Comparison of ENCODE assay signal across 27 mouse cellular contexts in the genomic region with DNA sequence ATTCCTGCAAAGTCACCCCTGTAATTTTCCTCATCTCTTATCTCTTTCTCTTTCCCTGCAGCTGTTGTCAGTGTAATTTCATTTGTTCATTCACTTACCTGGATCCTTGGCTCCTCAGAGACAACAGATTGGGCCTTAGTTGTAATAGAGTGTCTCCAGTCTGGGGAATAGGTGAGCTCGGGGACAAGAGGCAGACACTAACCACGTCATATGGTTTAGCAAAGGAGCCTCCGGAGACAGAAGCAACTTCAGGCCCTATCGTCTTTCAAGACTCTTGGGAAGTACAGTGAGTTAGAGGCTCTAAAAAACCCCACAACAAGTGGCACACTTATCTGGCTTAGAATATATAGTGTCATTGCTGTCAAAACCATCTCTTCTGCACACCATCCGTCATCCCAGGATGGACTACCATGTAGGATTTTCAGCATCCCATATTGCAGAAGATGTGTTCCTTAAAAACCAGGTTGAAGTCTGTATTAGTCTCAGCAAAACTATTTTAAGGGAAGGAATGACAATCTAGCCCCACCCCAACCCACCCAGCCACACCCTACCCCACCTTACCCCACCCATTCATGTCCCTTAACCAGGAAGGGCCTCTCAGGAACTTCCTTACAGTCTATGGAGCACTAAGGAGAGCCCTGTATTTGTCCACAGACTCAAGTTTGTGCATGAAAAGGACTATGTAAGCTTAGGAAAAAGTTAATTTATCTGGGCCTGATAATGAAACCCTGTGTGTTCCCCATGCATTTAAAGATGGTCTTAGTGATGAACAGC.
A peak's percentile ranks its signal among the peaks of the same experiment; 100 is the strongest.
DNase-seq lines count a peak whose midpoint lies in the region; ATAC-seq and TF ChIP-seq lines count a peak whose summit lies in the region.
"Had no signal": no experiment of that assay in that cellular context is flagged by ENCODE, and none has a peak within 500 bp of the region (broad histone marks: within the 10 kb centered on the region; RNA-seq: fewer than 3 reads in every experiment).

No protein-coding gene starts in this region.

- WGBS in liver, embryonic 11.5 days = 82% methylated on average over 5 of the region's 5 CpGs
- WGBS in liver, postnatal 0 days (ENCODE audit: insufficient replicate concordance) = 87% methylated on average over 5 of the region's 5 CpGs
- WGBS in embryonic facial prominence, embryonic 15.5 days = 77% methylated on average over 5 of the region's 5 CpGs
- 86% methylated on average over 5 of the region's 5 CpGs for WGBS in intestine, embryonic 16.5 days

- ATAC-seq in liver, embryonic 11.5 days (replicated peaks; ENCODE audit: low FRiP score) = peak; percentile 12; the same call in 1 of the 2 replicates
- no peak for ATAC-seq in liver, postnatal 0 days
- ATAC-seq in embryonic facial prominence, embryonic 15.5 days (ENCODE audit: insufficient number of reproducible peaks, low FRiP score, low TSS enrichment, low read depth) = peak; percentile 63; the same call in 1 of the 2 replicates
- ATAC-seq in intestine, embryonic 16.5 days = peak; percentile 76
- ATAC-seq: forebrain, embryonic 16.5 days; midbrain, embryonic 16.5 days had no signal

- no peaks in the 10 kb centered on the region for H3K36me3 ChIP-seq in liver, embryonic 11.5 days (ENCODE audit: control insufficient read depth, insufficient read depth, low read length)
- H3K36me3 ChIP-seq in liver, postnatal 0 days (replicated peaks; ENCODE audit: insufficient read depth, low read length) = no peaks in the 10 kb centered on the region
- no peaks in the 10 kb centered on the region for H3K36me3 ChIP-seq in embryonic facial prominence, embryonic 15.5 days
- H3K36me3 ChIP-seq in intestine, embryonic 16.5 days (ENCODE audit: control insufficient read depth, insufficient read depth, low read length) = no peaks in the 10 kb centered on the region
- H3K36me3 ChIP-seq: embryonic facial prominence, embryonic 12.5 days; heart, embryonic 13.5 days; hindbrain, embryonic 10.5 days; limb, embryonic 12.5 days; neural tube, embryonic 12.5 days had no signal

- H3K27ac ChIP-seq in liver, embryonic 11.5 days (ENCODE audit: low read depth, low read length) = no peak overlapping the region
- no peak overlapping the region for H3K27ac ChIP-seq in liver, postnatal 0 days (ENCODE audit: low read depth)
- no peak overlapping the region for H3K27ac ChIP-seq in embryonic facial prominence, embryonic 15.5 days (replicated peaks)
- H3K27ac ChIP-seq in intestine, embryonic 16.5 days (ENCODE audit: low read length) = peak overlapping the region; percentile 8; the same call in 1 of the 2 replicates
- H3K27ac ChIP-seq: embryonic facial prominence, embryonic 12.5 days; gastrocnemius, adult 2 months; heart, embryonic 13.5 days; hindbrain, embryonic 10.5 days; limb, embryonic 12.5 days; neural tube, embryonic 12.5 days had no signal

- no peak for TF ChIP-seq CTCF in liver, postnatal 0 days (IDR thresholded peaks at IDR 0.05; ENCODE audit: low read depth)

- no peak for DNase-seq in liver, embryonic 11.5 days (ENCODE audit: low spot score)
- no peak for DNase-seq in liver, postnatal 0 days
- DNase-seq in adrenal gland, adult 8-10 months = no peak
- no peak for DNase-seq in layer of hippocampus, postnatal 10 days (ENCODE audit: low spot score in 2 of 2)
- DNase-seq: adrenal gland, postnatal 10 days; B cell, adult 2 months; cerebellum, adult 11 months; cerebellum, adult 9-10 months; cerebellum, postnatal 36 days; gastrocnemius, adult 2 months; heart, postnatal 10 days; kidney, adult 8-10 months; kidney, postnatal 10 days; lung, postnatal 36 days; right cerebral cortex, postnatal 14 days; thymus, postnatal 4 days had no signal

- H3K4me2 ChIP-seq in liver, embryonic 11.5 days = no peak overlapping the region
- H3K4me2 ChIP-seq in liver, postnatal 0 days (ENCODE audit: low read depth, low read length) = no peak overlapping the region
- H3K4me2 ChIP-seq in embryonic facial prominence, embryonic 15.5 days (replicated peaks) = no peak overlapping the region
- H3K4me2 ChIP-seq in intestine, embryonic 16.5 days (ENCODE audit: low read depth, low read length) = no peak overlapping the region
- H3K4me2 ChIP-seq: embryonic facial prominence, embryonic 12.5 days; heart, embryonic 13.5 days; limb, embryonic 12.5 days; midbrain, embryonic 11.5 days; neural tube, embryonic 12.5 days had no signal

- H3K9me3 ChIP-seq in liver, embryonic 11.5 days (ENCODE audit: control insufficient read depth, low read length) = no peaks in the 10 kb centered on the region
- no peaks in the 10 kb centered on the region for H3K9me3 ChIP-seq in liver, postnatal 0 days (ENCODE audit: low read length)
- H3K9me3 ChIP-seq in embryonic facial prominence, embryonic 15.5 days (replicated peaks) = no peaks in the 10 kb centered on the region
- H3K9me3 ChIP-seq in intestine, embryonic 16.5 days (ENCODE audit: control insufficient read depth, low read length) = no peaks in the 10 kb centered on the region
- H3K9me3 ChIP-seq: embryonic facial prominence, embryonic 12.5 days; heart, embryonic 13.5 days; hindbrain, embryonic 10.5 days; limb, embryonic 12.5 days; neural tube, embryonic 12.5 days had no signal

- no peak overlapping the region for H3K9ac ChIP-seq in liver, embryonic 11.5 days (ENCODE audit: low read depth, low read length)
- H3K9ac ChIP-seq in liver, postnatal 0 days (replicated peaks) = no peak overlapping the region
- no peak overlapping the region for H3K9ac ChIP-seq in embryonic facial prominence, embryonic 15.5 days
- no peak overlapping the region for H3K9ac ChIP-seq in intestine, embryonic 16.5 days (ENCODE audit: low read depth, low read length)
- H3K9ac ChIP-seq: embryonic facial prominence, embryonic 12.5 days; heart, embryonic 13.5 days; limb, embryonic 12.5 days; neural tube, embryonic 12.5 days had no signal

- peaks cover 28% of the 10 kb centered on the region for H3K4me1 ChIP-seq in liver, embryonic 11.5 days (replicated peaks; ENCODE audit: control insufficient read depth, insufficient read depth, low read length)
- H3K4me1 ChIP-seq in liver, postnatal 0 days (ENCODE audit: insufficient read depth) = peaks cover 26% of the 10 kb centered on the region
- H3K4me1 ChIP-seq in embryonic facial prominence, embryonic 15.5 days = peaks cover 5% of the 10 kb centered on the region; the same call in 1 of the 2 replicates
- peaks cover 9% of the 10 kb centered on the region for H3K4me1 ChIP-seq in intestine, embryonic 16.5 days (ENCODE audit: control insufficient read depth, insufficient read depth, low read length)
- H3K4me1 ChIP-seq: hindbrain, embryonic 10.5 days; neural tube, embryonic 12.5 days had no signal

- TF ChIP-seq EP300 in liver, postnatal 0 days (IDR thresholded peaks at IDR 0.05; ENCODE audit: low read depth) = no peak

- H3K4me3 ChIP-seq in liver, embryonic 11.5 days (ENCODE audit: low read depth, low read length) = no peak overlapping the region
- H3K4me3 ChIP-seq in liver, postnatal 0 days (ENCODE audit: low read depth, low read length) = no peak overlapping the region
- no peak overlapping the region for H3K4me3 ChIP-seq in embryonic facial prominence, embryonic 15.5 days (replicated peaks)
- no peak overlapping the region for H3K4me3 ChIP-seq in intestine, embryonic 16.5 days (ENCODE audit: low read length)
- H3K4me3 ChIP-seq: embryonic facial prominence, embryonic 12.5 days; erythroblast, embryonic 14.5 days; gastrocnemius, adult 2 months; heart, embryonic 13.5 days; hindbrain, embryonic 10.5 days; limb, embryonic 12.5 days; neural tube, embryonic 12.5 days had no signal

- no peaks in the 10 kb centered on the region for H3K27me3 ChIP-seq in liver, embryonic 11.5 days (replicated peaks; ENCODE audit: control insufficient read depth, insufficient read depth, low read length)
- H3K27me3 ChIP-seq in liver, postnatal 0 days (ENCODE audit: insufficient read depth, low read length) = no peaks in the 10 kb centered on the region
- H3K27me3 ChIP-seq in embryonic facial prominence, embryonic 15.5 days = no peaks in the 10 kb centered on the region
- H3K27me3 ChIP-seq in intestine, embryonic 16.5 days (replicated peaks; ENCODE audit: control insufficient read depth, insufficient read depth, low read length) = no peaks in the 10 kb centered on the region
- H3K27me3 ChIP-seq: embryonic facial prominence, embryonic 12.5 days; heart, embryonic 13.5 days; limb, embryonic 12.5 days; neural tube, embryonic 12.5 days had no signal
